Mouse (Mus musculus): ENCODE data around the gene Iapp. TPM values are rescaled to one million over a fixed set of nuclear protein-coding genes. Genes with fewer than 3 reads are reported as not detected.

Gene Iapp
- polyA plus RNA-seq, 1 experiment = not detected

Other genes with a start within 250 kb of the Iapp start
- not detected for gene Slco1a6, start 89.9 kb upstream of the Iapp start, polyA plus RNA-seq (2012; fragmentation: generic; extraction: Trizol)
- gene Slco1a5, start 24.6 kb downstream of the Iapp start, polyA plus RNA-seq (2012; fragmentation: generic; extraction: Trizol) = 0.07 TPM
- gene Pyroxd1, start 47.2 kb downstream of the Iapp start, polyA plus RNA-seq (2012; fragmentation: generic; extraction: Trizol) = 2.6 TPM
- 15.6 TPM for gene Recql, start 88.7 kb downstream of the Iapp start, polyA plus RNA-seq (2012; fragmentation: generic; extraction: Trizol)
- 39.9 TPM for gene Golt1b, start 88.8 kb downstream of the Iapp start, polyA plus RNA-seq (2012; fragmentation: generic; extraction: Trizol)
- 0.32 TPM for gene Spx, start 115.0 kb downstream of the Iapp start, polyA plus RNA-seq (2012; fragmentation: generic; extraction: Trizol)
- gene Gys2, start 174.7 kb downstream of the Iapp start, polyA plus RNA-seq (2012; fragmentation: generic; extraction: Trizol) = not detected
- 29.3 TPM for gene Ldhb, start 209.5 kb downstream of the Iapp start, polyA plus RNA-seq (2012; fragmentation: generic; extraction: Trizol)

Data from C2C12 (cell line).